Mouse (Mus musculus) hindbrain, embryonic 14.5 days (tissue): Measurements from ENCODE around the gene Topaz1. TPM values are rescaled to one million over a fixed set of nuclear protein-coding genes. Genes with fewer than 3 reads are reported as not detected.

Experiments used
- ATAC-seq: fragments of 200-750 bp; cut with Nextera tagmentation; 2 replicates; pipeline ENCODE4 v1.8.0; 2017; ENCODE audit warnings: moderate number of reproducible peaks, mild to moderate bottlenecking, moderate TSS enrichment, moderate library complexity; ENCODE audit not compliant: low FRiP score
- DNase-seq: peaks from one replicate; pipeline ENCODE4 v3.0.0-alpha.2; 2015; ENCODE audit warnings: low spot score
- H3K27ac ChIP-seq: fragments of 300-500 bp; sonication (generic); 2 replicates; pipeline ENCODE4 v1.5.1; 2014; ENCODE audit warnings: mild to moderate bottlenecking, moderate library complexity
- H3K27me3 ChIP-seq: fragments of 300-500 bp; sonication (generic); 2 replicates; pipeline ENCODE4 v1.6.1; 2014; ENCODE audit warnings: mild to moderate bottlenecking, low read length, mixed read lengths; ENCODE audit not compliant: control insufficient read depth, insufficient read depth
- H3K36me3 ChIP-seq: fragments of 300-500 bp; sonication (generic); replicated peaks from 2 replicates; pipeline ENCODE4 v1.6.1; 2014; ENCODE audit not compliant: control insufficient read depth, insufficient read depth
- H3K4me1 ChIP-seq: fragments of 300-500 bp; sonication (generic); replicated peaks from 2 replicates; pipeline ENCODE4 v1.6.1; 2014; ENCODE audit warnings: antibody characterized with exemption, low read length, mixed read lengths; ENCODE audit not compliant: control insufficient read depth, insufficient read depth
- H3K4me2 ChIP-seq: fragments of 300-500 bp; sonication (generic); replicated peaks from 2 replicates; pipeline ENCODE4 v1.6.1; 2014; ENCODE audit warnings: mild to moderate bottlenecking, moderate library complexity
- H3K4me3 ChIP-seq: fragments of 300-500 bp; sonication (generic); replicated peaks from 2 replicates; pipeline ENCODE4 v1.5.1; 2014; ENCODE audit warnings: mild to moderate bottlenecking, low read length
- H3K9ac ChIP-seq: fragments of 300-500 bp; sonication (generic); 2 replicates; pipeline ENCODE4 v1.6.1; 2014
- H3K9me3 ChIP-seq: fragments of 300-500 bp; sonication (generic); 2 replicates; pipeline ENCODE4 v1.6.1; 2016; ENCODE audit warnings: low read length; ENCODE audit not compliant: control insufficient read depth
- WGBS: fragments of 180-500 bp; shearing (Covaris S2); extraction: QIAGEN DNeasy Blood & Tissue Kit; methylation state at CpG from one replicate; pipeline ENCODE4 v1.1.7; 2014; 5-methylcytosine and 5-hydroxymethylcytosine counted together
- polyA plus RNA-seq: library from polyadenylated mRNA; unstranded; fragments of >200 nt; fragmentation: Nextera tagmentation; extraction: Ambion mirVana; gene quantifications from 2 replicates; pipeline ENCODE4 v1.2.1, GENCODE M21; 2014

Topaz1 gene
- polyA plus RNA-seq, 1 experiment from 2014 or later: not detected

- H3K9me3 ChIP-seq: no peaks in the 10 kb centered on the region
- H3K36me3 ChIP-seq: no peaks in the 10 kb centered on the region
- no peak overlapping the region for H3K4me2 ChIP-seq
- no peak overlapping the region for H3K27ac ChIP-seq
- no peak overlapping the region for H3K9ac ChIP-seq
- H3K4me3 ChIP-seq: no peak overlapping the region
- 0 out of 2 replicates have a peak, but pooled peaks cover 7% of the 10 kb centered on the region for H3K27me3 ChIP-seq
- no peaks in the 10 kb centered on the region for H3K4me1 ChIP-seq
- ATAC-seq: no peak
- 45% methylated on average over 12 of the region's 12 CpGs for WGBS
- no peak for DNase-seq
These were observed 13.9 kb upstream of the Topaz1 start for GRCm38 (mm10) chr9:122733222-122733621.

- Histone ChIP-seq H3K9me3 (no peaks in the 10 kb centered on the region), H3K4me3 (no peak overlapping the region), H3K27me3 (0 out of 2 replicates have a peak, but pooled peaks cover 7% of the 10 kb centered on the region), H3K36me3 (no peaks in the 10 kb centered on the region), H3K4me2 (no peak overlapping the region), H3K4me1 (no peaks in the 10 kb centered on the region), H3K9ac (no peak overlapping the region), H3K27ac (no peak overlapping the region)
- ATAC-seq: no peak
- WGBS: 64% methylated on average over 7 of the region's 7 CpGs
- DNase-seq: no peak
These were observed 12.2 kb upstream of the Topaz1 start for GRCm38 (mm10) chr9:122734934-122735333.

- H3K27me3 ChIP-seq: 0 out of 2 replicates have a peak, but pooled peaks cover 7% of the 10 kb centered on the region
- H3K36me3 ChIP-seq: no peaks in the 10 kb centered on the region
- H3K4me1 ChIP-seq: no peaks in the 10 kb centered on the region
- WGBS: 58% methylated on average over 2 of the region's 2 CpGs
- no peaks in the 10 kb centered on the region for H3K9me3 ChIP-seq
- no peak overlapping the region for H3K9ac ChIP-seq
- DNase-seq (no peak), ATAC-seq (no peak)
- H3K27ac ChIP-seq: no peak overlapping the region
- H3K4me3 ChIP-seq: no peak overlapping the region
- H3K4me2 ChIP-seq: no peak overlapping the region
These were observed 11.1 kb upstream of the Topaz1 start for GRCm38 (mm10) chr9:122736001-122736400.

GRCm38 (mm10) chr9:122736742-122737141 lies 10.4 kb upstream of the Topaz1 start:
- no peak overlapping the region for H3K4me2 ChIP-seq
- H3K27me3 ChIP-seq: 0 out of 2 replicates have a peak, but pooled peaks cover 7% of the 10 kb centered on the region
- DNase-seq (peak; percentile 88), ATAC-seq (no peak)
- H3K4me3 ChIP-seq: no peak overlapping the region
- no peaks in the 10 kb centered on the region for H3K36me3 ChIP-seq
- no peaks in the 10 kb centered on the region for H3K9me3 ChIP-seq
- no peak overlapping the region for H3K9ac ChIP-seq
- no peaks in the 10 kb centered on the region for H3K4me1 ChIP-seq
- no peak overlapping the region for H3K27ac ChIP-seq
- 24% methylated on average over 4 of the region's 4 CpGs for WGBS

- Histone ChIP-seq H3K9me3 (no peaks in the 10 kb centered on the region), H3K4me1 (no peaks in the 10 kb centered on the region), H3K9ac (no peak overlapping the region), H3K36me3 (no peaks in the 10 kb centered on the region), H3K4me2 (no peak overlapping the region), H3K27ac (no peak overlapping the region), H3K27me3 (no peaks in the 10 kb centered on the region), H3K4me3 (no peak overlapping the region)
- no peak for ATAC-seq
- WGBS: 91% methylated on average over 1 of the region's 1 CpGs
- DNase-seq: no peak
These were observed 1.3 kb upstream of the Topaz1 start for GRCm38 (mm10) chr9:122745879-122746278.

- H3K9ac ChIP-seq: no peak overlapping the region
- H3K4me2 ChIP-seq: no peak overlapping the region
- no peak overlapping the region for H3K4me3 ChIP-seq
- H3K9me3 ChIP-seq: no peaks in the 10 kb centered on the region
- H3K36me3 ChIP-seq: no peaks in the 10 kb centered on the region
- H3K27me3 ChIP-seq: no peaks in the 10 kb centered on the region
- no peak for DNase-seq
- WGBS: 47% methylated on average over 2 of the region's 2 CpGs
- ATAC-seq: no peak
- H3K4me1 ChIP-seq: no peaks in the 10 kb centered on the region
- H3K27ac ChIP-seq: no peak overlapping the region
These were observed 10.5 kb downstream of the Topaz1 start for GRCm38 (mm10) chr9:122757614-122758013.

- no peaks in the 10 kb centered on the region for H3K36me3 ChIP-seq
- H3K4me1 ChIP-seq: no peaks in the 10 kb centered on the region
- no peaks in the 10 kb centered on the region for H3K9me3 ChIP-seq
- DNase-seq (no peak), ATAC-seq (no peak)
- no peak overlapping the region for H3K9ac ChIP-seq
- H3K27ac ChIP-seq: no peak overlapping the region
- H3K4me2 ChIP-seq: no peak overlapping the region
- H3K27me3 ChIP-seq: no peaks in the 10 kb centered on the region
- H3K4me3 ChIP-seq: no peak overlapping the region
These were observed 13.0 kb downstream of the Topaz1 start for GRCm38 (mm10) chr9:122760111-122760510.

- H3K27ac ChIP-seq: no peak overlapping the region
- no peaks in the 10 kb centered on the region for H3K27me3 ChIP-seq
- no peak overlapping the region for H3K4me3 ChIP-seq
- H3K36me3 ChIP-seq: no peaks in the 10 kb centered on the region
- H3K4me1 ChIP-seq: no peaks in the 10 kb centered on the region
- no peak for DNase-seq
- WGBS: 83% methylated on average over 5 of the region's 5 CpGs
- H3K4me2 ChIP-seq: no peak overlapping the region
- no peaks in the 10 kb centered on the region for H3K9me3 ChIP-seq
- H3K9ac ChIP-seq: no peak overlapping the region
- no peak for ATAC-seq
These were observed 38.1 kb downstream of the Topaz1 start for GRCm38 (mm10) chr9:122785231-122785630.

- Histone ChIP-seq H3K27me3 (no peaks in the 10 kb centered on the region), H3K27ac (no peak overlapping the region), H3K9ac (no peak overlapping the region), H3K4me2 (no peak overlapping the region), H3K9me3 (no peaks in the 10 kb centered on the region), H3K36me3 (no peaks in the 10 kb centered on the region), H3K4me1 (no peaks in the 10 kb centered on the region), H3K4me3 (no peak overlapping the region)
- 93% methylated on average over 1 of the region's 1 CpGs for WGBS
- DNase-seq (no peak), ATAC-seq (no peak)
These were observed 39.4 kb downstream of the Topaz1 start for GRCm38 (mm10) chr9:122786534-122786933.
